Mouse (Mus musculus) stomach, embryonic 15.5 days (tissue): Measurements from ENCODE around the gene Csnk1g2. TPM values are rescaled to one million over a fixed set of nuclear protein-coding genes. Genes with fewer than 3 reads are reported as not detected.
"Not testable (repeated sequence)": the region's sequence is repeated elsewhere in the genome, so short reads cannot be mapped to it uniquely, and the experiment has no call there.

Experiments used
- ATAC-seq: fragments of 200-750 bp; cut with Nextera tagmentation; 2 replicates; pipeline ENCODE4 v1.8.0; 2017; ENCODE audit warnings: low read depth, moderate number of reproducible peaks, moderate TSS enrichment; ENCODE audit not compliant: insufficient read depth, low FRiP score
- H3K27ac ChIP-seq: fragments of 300-500 bp; sonication (generic); 2 replicates; pipeline ENCODE4 v1.5.1; 2015; ENCODE audit warnings: mild to moderate bottlenecking, inconsistent platforms
- H3K27me3 ChIP-seq: fragments of 300-500 bp; sonication (generic); replicated peaks from 2 replicates; pipeline ENCODE4 v1.6.1; 2015; ENCODE audit warnings: inconsistent platforms
- H3K36me3 ChIP-seq: fragments of 300-500 bp; sonication (generic); 2 replicates; pipeline ENCODE4 v1.6.1; 2015; ENCODE audit warnings: inconsistent platforms
- H3K4me1 ChIP-seq: fragments of 300-500 bp; sonication (generic); 2 replicates; pipeline ENCODE4 v1.6.1; 2015; ENCODE audit warnings: inconsistent platforms
- H3K4me2 ChIP-seq: fragments of 300-500 bp; sonication (generic); 2 replicates; pipeline ENCODE4 v1.6.1; 2015; ENCODE audit warnings: mild to moderate bottlenecking, inconsistent platforms
- H3K4me3 ChIP-seq: fragments of 300-500 bp; sonication (generic); replicated peaks from 2 replicates; pipeline ENCODE4 v1.5.1; 2015; ENCODE audit warnings: inconsistent platforms
- H3K9ac ChIP-seq: fragments of 300-500 bp; sonication (generic); 2 replicates; pipeline ENCODE4 v1.6.1; 2015; ENCODE audit warnings: inconsistent platforms
- H3K9me3 ChIP-seq: fragments of 300-500 bp; sonication (generic); 2 replicates; pipeline ENCODE4 v1.6.1; 2016; ENCODE audit warnings: inconsistent platforms
- WGBS: fragments of 180-500 bp; shearing (Covaris S2); methylation state at CpG from one replicate; pipeline ENCODE4 v1.1.7; 2015; 5-methylcytosine and 5-hydroxymethylcytosine counted together
- polyA plus RNA-seq: library from polyadenylated mRNA; unstranded; fragments of >200 nt; fragmentation: Nextera tagmentation; extraction: Ambion mirVana; gene quantifications from 2 replicates; pipeline ENCODE4 v1.2.1, GENCODE M21; 2015

Gene Csnk1g2
- polyA plus RNA-seq, 1 experiment from 2014 or later = 134 TPM

GRCm38 (mm10) chr10:80604001-80604509 is 18.6 kb upstream of the Csnk1g2 start:
- peak overlapping the region; percentile 82 for H3K4me3 ChIP-seq
- 79% methylated on average over 7 of the region's 7 CpGs for WGBS
- ATAC-seq = 0 out of 2 replicates have a peak, but pooled peaks have one; percentile 32
- peak overlapping the region; percentile 86 for H3K4me2 ChIP-seq
- H3K4me1 ChIP-seq = peaks cover 18% of the 10 kb centered on the region
- peak overlapping the region; percentile 93; the same call in 1 of the 2 replicates for H3K27ac ChIP-seq
- no peaks in the 10 kb centered on the region for H3K9me3 ChIP-seq
- no peak overlapping the region for H3K9ac ChIP-seq
- H3K36me3 ChIP-seq = peaks cover 30% of the 10 kb centered on the region
- no peaks in the 10 kb centered on the region for H3K27me3 ChIP-seq

GRCm38 (mm10) chr10:80604988-80605387 is 17.6 kb upstream of the Csnk1g2 start:
- Histone ChIP-seq H3K36me3 (peaks cover 37% of the 10 kb centered on the region), H3K4me1 (peaks cover 18% of the 10 kb centered on the region), H3K4me3 (no peak overlapping the region), H3K27ac (no peak overlapping the region), H3K9me3 (no peaks in the 10 kb centered on the region), H3K9ac (no peak overlapping the region), H3K27me3 (no peaks in the 10 kb centered on the region), H3K4me2 (no peak overlapping the region)
- WGBS = 88% methylated on average over 2 of the region's 2 CpGs
- ATAC-seq = no peak

GRCm38 (mm10) chr10:80605721-80606120 is 16.9 kb upstream of the Csnk1g2 start, which contains the start of gene Gm49322:
Gm49322 (plus strand) TSS chr10:80606021.
- H3K4me2 ChIP-seq, H3K27me3 ChIP-seq, H3K27ac ChIP-seq, H3K4me3 ChIP-seq, ATAC-seq, H3K9ac ChIP-seq, H3K9me3 ChIP-seq: not testable (repeated sequence)
- peaks cover 18% of the 10 kb centered on the region for H3K4me1 ChIP-seq
- peaks cover 37% of the 10 kb centered on the region for H3K36me3 ChIP-seq
- 83% methylated on average over 4 of the region's 4 CpGs for WGBS

- Histone ChIP-seq H3K4me2 (no peak overlapping the region), H3K36me3 (peaks cover 37% of the 10 kb centered on the region), H3K4me3 (no peak overlapping the region), H3K4me1 (peaks cover 18% of the 10 kb centered on the region), H3K9me3 (no peaks in the 10 kb centered on the region), H3K9ac (no peak overlapping the region), H3K27ac (no peak overlapping the region), H3K27me3 (no peaks in the 10 kb centered on the region)
- ATAC-seq = no peak
- 78% methylated on average over 23 of the region's 23 CpGs for WGBS
Measured at GRCm38 (mm10) chr10:80606306-80606705, 16.3 kb upstream of the Csnk1g2 start.

GRCm38 (mm10) chr10:80606737-80607350 is 15.8 kb upstream of the Csnk1g2 start:
- no peak overlapping the region for H3K4me3 ChIP-seq
- no peak overlapping the region for H3K9ac ChIP-seq
- no peak overlapping the region for H3K27ac ChIP-seq
- peaks cover 37% of the 10 kb centered on the region for H3K36me3 ChIP-seq
- no peak overlapping the region for H3K4me2 ChIP-seq
- 93% methylated on average over 34 of the region's 34 CpGs for WGBS
- H3K4me1 ChIP-seq = peaks cover 18% of the 10 kb centered on the region
- H3K27me3 ChIP-seq = no peaks in the 10 kb centered on the region
- ATAC-seq = no peak
- H3K9me3 ChIP-seq = no peaks in the 10 kb centered on the region

GRCm38 (mm10) chr10:80608435-80608834 is 14.2 kb upstream of the Csnk1g2 start:
- no peak for ATAC-seq
- H3K4me2 ChIP-seq = no peak overlapping the region
- WGBS = 91% methylated on average over 3 of the region's 3 CpGs
- H3K4me1 ChIP-seq = peaks cover 16% of the 10 kb centered on the region
- peaks cover 37% of the 10 kb centered on the region for H3K36me3 ChIP-seq
- no peak overlapping the region for H3K9ac ChIP-seq
- no peaks in the 10 kb centered on the region for H3K27me3 ChIP-seq
- no peak overlapping the region for H3K27ac ChIP-seq
- no peak overlapping the region for H3K4me3 ChIP-seq
- no peaks in the 10 kb centered on the region for H3K9me3 ChIP-seq

GRCm38 (mm10) chr10:80609269-80609924 is 13.2 kb upstream of the Csnk1g2 start:
- no peak overlapping the region for H3K27ac ChIP-seq
- WGBS = 87% methylated on average over 10 of the region's 10 CpGs
- no peaks in the 10 kb centered on the region for H3K9me3 ChIP-seq
- peaks cover 38% of the 10 kb centered on the region for H3K36me3 ChIP-seq
- no peak overlapping the region for H3K4me3 ChIP-seq
- H3K9ac ChIP-seq = no peak overlapping the region
- peaks cover 7% of the 10 kb centered on the region for H3K4me1 ChIP-seq
- no peaks in the 10 kb centered on the region for H3K27me3 ChIP-seq
- no peak overlapping the region for H3K4me2 ChIP-seq
- ATAC-seq = no peak

- Histone ChIP-seq H3K9ac (no peak overlapping the region), H3K4me3 (no peak overlapping the region), H3K4me2 (no peak overlapping the region), H3K9me3 (no peaks in the 10 kb centered on the region), H3K27me3 (no peaks in the 10 kb centered on the region), H3K36me3 (peaks cover 47% of the 10 kb centered on the region), H3K27ac (no peak overlapping the region), H3K4me1 (peaks cover 3% of the 10 kb centered on the region; the same call in 1 of the 2 replicates)
- ATAC-seq = no peak
- WGBS = 90% methylated on average over 9 of the region's 9 CpGs
Measured at GRCm38 (mm10) chr10:80610116-80610785, 12.4 kb upstream of the Csnk1g2 start.

- 67% methylated on average over 4 of the region's 4 CpGs for WGBS
- Histone ChIP-seq H3K27me3 (no peaks in the 10 kb centered on the region), H3K36me3 (peaks cover 54% of the 10 kb centered on the region), H3K9ac (no peak overlapping the region), H3K9me3 (no peaks in the 10 kb centered on the region), H3K4me3 (no peak overlapping the region), H3K4me2 (no peak overlapping the region), H3K27ac (no peak overlapping the region), H3K4me1 (peaks cover 3% of the 10 kb centered on the region; the same call in 1 of the 2 replicates)
- no peak for ATAC-seq
Measured at GRCm38 (mm10) chr10:80611024-80611423, 11.6 kb upstream of the Csnk1g2 start.

- no peaks in the 10 kb centered on the region for H3K4me1 ChIP-seq
- no peak overlapping the region for H3K27ac ChIP-seq
- no peaks in the 10 kb centered on the region for H3K27me3 ChIP-seq
- H3K36me3 ChIP-seq = peaks cover 46% of the 10 kb centered on the region
- H3K9ac ChIP-seq = no peak overlapping the region
- no peak overlapping the region for H3K4me2 ChIP-seq
- H3K9me3 ChIP-seq = no peaks in the 10 kb centered on the region
- H3K4me3 ChIP-seq = no peak overlapping the region
- WGBS = 87% methylated on average over 3 of the region's 3 CpGs
- ATAC-seq = no peak
Measured at GRCm38 (mm10) chr10:80611905-80612304, 10.7 kb upstream of the Csnk1g2 start.

- Histone ChIP-seq H3K4me2 (no peak overlapping the region), H3K36me3 (peaks cover 27% of the 10 kb centered on the region), H3K27me3 (no peaks in the 10 kb centered on the region), H3K9ac (no peak overlapping the region), H3K4me3 (no peak overlapping the region), H3K27ac (no peak overlapping the region), H3K9me3 (no peaks in the 10 kb centered on the region), H3K4me1 (no peaks in the 10 kb centered on the region)
- ATAC-seq = no peak
- WGBS = 76% methylated on average over 3 of the region's 3 CpGs
Measured at GRCm38 (mm10) chr10:80613821-80614220, 8.8 kb upstream of the Csnk1g2 start.

GRCm38 (mm10) chr10:80614351-80614750 is 8.3 kb upstream of the Csnk1g2 start:
- Histone ChIP-seq H3K36me3 (peaks cover 21% of the 10 kb centered on the region), H3K4me2 (no peak overlapping the region), H3K27me3 (no peaks in the 10 kb centered on the region), H3K27ac (no peak overlapping the region), H3K4me3 (no peak overlapping the region), H3K9ac (no peak overlapping the region), H3K4me1 (no peaks in the 10 kb centered on the region), H3K9me3 (no peaks in the 10 kb centered on the region)
- ATAC-seq = no peak
- WGBS = 90% methylated on average over 6 of the region's 6 CpGs
